Mouse (Mus musculus): ENCODE measurements at regions not wholly inside any gene's neighbourhood (a gene's known extent, or its start where the extent isn't known, plus 50 kb on each side); places are given as distances from the start of the nearest gene placed in this dataset.
A peak's percentile ranks its signal among the peaks of the same experiment; 100 is the strongest.

- ATAC-seq (ENCODE audit: low FRiP score), result no peak
- Histone ChIP-seq H3K4me3 (no peak overlapping the region), H3K4me2 (replicated peaks) (no peak overlapping the region), H3K27me3 (no peaks in the 10 kb centered on the region), H3K9me3 (replicated peaks) (no peaks in the 10 kb centered on the region), H3K36me3 (no peaks in the 10 kb centered on the region), H3K9ac (no peak overlapping the region), H3K4me1 (no peaks in the 10 kb centered on the region), H3K27ac (no peak overlapping the region)
- WGBS, result 88% methylated on average over 4 of the region's 4 CpGs
These were observed 1037.3 kb downstream of the Fam181b start for GRCm38 (mm10) chr7:94116899-94117521.

DNA sequence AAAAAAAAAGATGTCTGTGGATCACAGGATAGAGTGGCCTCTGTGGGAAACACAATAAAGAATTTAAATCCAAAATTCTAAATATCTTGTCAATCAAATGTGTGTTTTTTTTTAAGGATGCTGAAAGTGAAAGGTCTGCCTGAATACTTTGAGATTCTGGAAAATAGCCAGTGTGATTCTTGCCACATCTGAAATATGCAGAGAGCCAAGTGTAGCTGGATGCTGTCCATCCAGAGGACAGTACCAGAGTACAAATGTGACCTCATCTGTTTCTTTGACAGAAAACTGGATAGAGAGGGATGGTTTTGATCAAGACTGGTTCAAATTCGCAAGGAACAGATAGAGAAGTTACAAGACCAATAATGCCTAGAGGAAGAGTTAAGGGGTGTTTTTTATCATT lies 1044.1 kb downstream of the Fam181b start:
- Histone ChIP-seq H3K9ac (no peak overlapping the region), H3K27ac (no peak overlapping the region), H3K4me2 (replicated peaks) (no peak overlapping the region), H3K9me3 (replicated peaks) (no peaks in the 10 kb centered on the region), H3K27me3 (no peaks in the 10 kb centered on the region), H3K4me3 (no peak overlapping the region), H3K4me1 (no peaks in the 10 kb centered on the region), H3K36me3 (no peaks in the 10 kb centered on the region)
- WGBS, result 92% methylated on average over 1 of the region's 1 CpGs
- no peak for ATAC-seq (ENCODE audit: low FRiP score)

- H3K36me3 ChIP-seq, result no peaks in the 10 kb centered on the region
- no peaks in the 10 kb centered on the region for H3K4me1 ChIP-seq
- H3K27ac ChIP-seq, result no peak overlapping the region
- no peak overlapping the region for H3K9ac ChIP-seq
- H3K9me3 ChIP-seq (replicated peaks), result no peaks in the 10 kb centered on the region
- no peak for ATAC-seq (ENCODE audit: low FRiP score)
- H3K27me3 ChIP-seq, result no peaks in the 10 kb centered on the region
- no peak overlapping the region for H3K4me3 ChIP-seq
- H3K4me2 ChIP-seq (replicated peaks), result no peak overlapping the region
These were observed 1074.6 kb downstream of the Fam181b start for GRCm38 (mm10) chr7:94154221-94154620.

GRCm38 (mm10) chr7:94155458-94155857 lies 1075.8 kb downstream of the Fam181b start:
- Histone ChIP-seq H3K9me3 (replicated peaks) (no peaks in the 10 kb centered on the region), H3K4me1 (no peaks in the 10 kb centered on the region), H3K9ac (no peak overlapping the region), H3K36me3 (no peaks in the 10 kb centered on the region), H3K4me2 (replicated peaks) (no peak overlapping the region), H3K4me3 (no peak overlapping the region), H3K27ac (no peak overlapping the region), H3K27me3 (no peaks in the 10 kb centered on the region)
- ATAC-seq (ENCODE audit: low FRiP score), result no peak
- 79% methylated on average over 1 of the region's 1 CpGs for WGBS

- Histone ChIP-seq H3K4me3 (no peak overlapping the region), H3K4me1 (no peaks in the 10 kb centered on the region), H3K36me3 (no peaks in the 10 kb centered on the region), H3K9ac (no peak overlapping the region), H3K27me3 (no peaks in the 10 kb centered on the region), H3K9me3 (replicated peaks) (no peaks in the 10 kb centered on the region), H3K27ac (no peak overlapping the region), H3K4me2 (replicated peaks) (no peak overlapping the region)
- WGBS, result 78% methylated on average over 2 of the region's 2 CpGs
- ATAC-seq (ENCODE audit: low FRiP score), result no peak
These were observed 1100.4 kb downstream of the Fam181b start for GRCm38 (mm10) chr7:94180027-94180426.

GRCm38 (mm10) chr7:94212341-94212740 lies 1132.7 kb downstream of the Fam181b start:
- Histone ChIP-seq H3K27ac (no peak overlapping the region), H3K4me2 (replicated peaks) (no peak overlapping the region), H3K4me1 (no peaks in the 10 kb centered on the region), H3K4me3 (no peak overlapping the region), H3K9me3 (replicated peaks) (no peaks in the 10 kb centered on the region), H3K27me3 (no peaks in the 10 kb centered on the region), H3K36me3 (no peaks in the 10 kb centered on the region), H3K9ac (no peak overlapping the region)
- 88% methylated on average over 1 of the region's 1 CpGs for WGBS
- ATAC-seq (ENCODE audit: low FRiP score), result no peak

DNA sequence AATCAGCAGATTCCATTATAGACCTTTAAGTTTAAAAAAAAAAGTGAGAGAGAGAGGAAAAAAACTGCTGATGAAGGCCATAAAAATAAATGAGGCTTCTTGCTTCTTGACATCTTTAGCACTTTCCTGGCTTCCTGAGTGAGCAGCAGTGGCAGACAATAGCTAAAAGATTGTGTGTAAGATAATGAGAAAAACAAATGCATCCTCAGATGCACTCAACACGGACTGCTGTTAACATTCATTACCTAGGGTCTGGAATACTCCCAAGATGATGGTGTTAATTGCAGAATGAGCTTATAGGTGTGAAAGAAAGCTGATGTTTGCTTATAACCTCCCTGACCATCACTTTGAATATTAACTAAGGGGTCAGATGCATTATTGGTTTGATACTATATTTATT lies 1147.8 kb downstream of the Fam181b start:
- Histone ChIP-seq H3K4me2 (replicated peaks) (no peak overlapping the region), H3K27me3 (no peaks in the 10 kb centered on the region), H3K36me3 (no peaks in the 10 kb centered on the region), H3K27ac (no peak overlapping the region), H3K4me3 (no peak overlapping the region), H3K9ac (no peak overlapping the region), H3K4me1 (no peaks in the 10 kb centered on the region), H3K9me3 (replicated peaks) (no peaks in the 10 kb centered on the region)
- no peak for ATAC-seq (ENCODE audit: low FRiP score)
- 54% methylated on average over 1 of the region's 1 CpGs for WGBS

DNA sequence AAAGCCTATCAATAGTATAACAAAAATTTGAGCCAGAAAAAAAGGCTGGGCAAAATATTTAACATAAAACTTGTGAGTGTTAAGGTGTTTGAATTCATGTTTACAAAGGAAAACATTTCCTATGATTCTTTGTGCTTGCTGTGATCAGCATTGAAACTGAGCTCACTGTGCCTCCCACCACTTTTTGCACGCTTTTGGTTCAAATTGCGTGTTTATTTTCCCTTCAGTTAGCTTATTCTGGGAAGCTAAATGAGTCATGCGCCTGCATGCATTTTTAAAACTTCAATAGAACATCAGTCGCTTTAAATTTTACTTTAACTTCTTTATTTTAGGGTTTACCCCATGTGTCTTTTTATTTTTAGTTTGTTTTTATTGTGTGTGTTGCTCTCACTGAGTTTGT lies 1154.0 kb downstream of the Fam181b start:
- Histone ChIP-seq H3K9ac (no peak overlapping the region), H3K4me3 (no peak overlapping the region), H3K4me2 (replicated peaks) (no peak overlapping the region), H3K27ac (no peak overlapping the region), H3K9me3 (replicated peaks) (no peaks in the 10 kb centered on the region), H3K27me3 (no peaks in the 10 kb centered on the region), H3K4me1 (no peaks in the 10 kb centered on the region), H3K36me3 (no peaks in the 10 kb centered on the region)
- ATAC-seq (ENCODE audit: low FRiP score), result no peak
- 91% methylated on average over 4 of the region's 4 CpGs for WGBS

DNA sequence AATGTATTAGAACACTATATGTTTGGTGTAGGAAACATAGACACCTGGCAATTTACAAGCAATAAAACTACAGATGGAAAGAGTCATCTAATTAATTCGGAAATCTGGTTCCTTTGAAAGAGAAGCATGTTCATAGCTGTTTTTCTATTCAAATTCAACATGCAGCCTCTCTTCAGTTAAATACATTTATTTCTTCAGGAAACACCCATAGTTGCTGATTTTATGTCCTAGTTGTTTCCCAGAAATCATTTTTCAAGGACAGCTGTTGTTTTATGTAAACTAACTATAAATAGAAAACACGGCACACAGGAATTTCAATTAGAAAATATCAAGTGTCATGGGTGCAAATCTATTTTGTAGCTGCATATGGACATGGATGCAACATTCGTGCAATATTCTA lies 1169.8 kb downstream of the Fam181b start:
- Histone ChIP-seq H3K4me1 (no peaks in the 10 kb centered on the region), H3K4me3 (no peak overlapping the region), H3K27ac (no peak overlapping the region), H3K4me2 (replicated peaks) (no peak overlapping the region), H3K9ac (no peak overlapping the region), H3K36me3 (no peaks in the 10 kb centered on the region), H3K9me3 (replicated peaks) (no peaks in the 10 kb centered on the region), H3K27me3 (no peaks in the 10 kb centered on the region)
- ATAC-seq (ENCODE audit: low FRiP score), result no peak
- WGBS, result 88% methylated on average over 3 of the region's 3 CpGs

DNA sequence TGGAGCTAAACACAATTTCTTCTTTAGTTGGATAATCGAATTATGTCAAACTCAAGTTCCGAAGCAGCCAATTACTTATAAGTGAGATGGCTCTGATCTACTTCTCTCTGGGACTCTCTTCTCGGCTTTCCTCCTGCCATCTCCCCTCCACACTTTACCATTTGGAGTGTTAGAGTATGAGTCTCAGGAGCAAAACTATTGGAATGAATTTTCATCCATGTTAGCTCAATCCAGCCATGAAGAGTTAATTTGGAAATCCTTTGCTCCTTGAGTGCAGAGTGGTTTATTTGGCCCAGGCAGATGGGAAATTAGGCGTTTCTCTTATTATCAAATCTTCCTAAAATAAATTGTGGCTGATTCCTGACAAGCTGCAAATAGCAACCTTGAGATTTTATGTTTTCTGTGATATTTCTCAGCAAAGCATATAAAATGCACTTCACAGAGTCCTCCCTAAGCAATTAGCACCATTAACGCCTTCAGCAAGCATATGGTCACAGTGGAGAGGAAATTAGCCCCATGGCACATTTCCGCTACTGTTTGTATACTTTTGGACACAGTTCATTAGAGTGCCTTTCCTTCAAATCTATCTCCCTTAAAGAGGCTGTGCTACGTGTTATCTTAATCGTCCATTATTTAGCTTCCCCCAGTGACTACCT lies 1189.1 kb downstream of the Fam181b start:
- Histone ChIP-seq H3K4me3 (no peak overlapping the region), H3K9me3 (replicated peaks) (no peaks in the 10 kb centered on the region), H3K27ac (no peak overlapping the region), H3K36me3 (no peaks in the 10 kb centered on the region), H3K4me2 (replicated peaks) (no peak overlapping the region), H3K4me1 (no peaks in the 10 kb centered on the region), H3K27me3 (no peaks in the 10 kb centered on the region), H3K9ac (no peak overlapping the region)
- WGBS, result 75% methylated on average over 8 of the region's 8 CpGs
- ATAC-seq (ENCODE audit: low FRiP score), result no peak

DNA sequence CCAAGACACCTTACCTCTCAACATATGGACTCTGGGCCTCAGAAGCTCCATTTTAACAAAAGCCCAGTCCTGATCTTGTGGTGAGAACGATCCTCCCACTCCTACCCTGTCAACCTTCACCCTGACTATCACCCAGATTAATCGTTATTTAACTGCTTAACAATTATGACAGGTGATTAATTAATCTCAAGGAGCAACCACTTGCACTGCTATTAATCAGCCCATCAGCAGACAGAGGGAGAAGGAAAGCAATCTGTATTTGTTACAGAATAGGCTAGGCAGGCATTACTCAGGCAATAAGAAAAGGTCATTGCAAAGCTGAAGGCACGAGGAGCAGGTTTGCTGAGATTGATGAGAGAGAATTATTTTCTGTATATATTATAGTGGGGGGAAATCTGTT lies 1201.9 kb downstream of the Fam181b start:
- H3K4me3 ChIP-seq, result no peak overlapping the region
- no peak overlapping the region for H3K4me2 ChIP-seq (replicated peaks)
- WGBS, result 60% methylated on average over 3 of the region's 3 CpGs
- H3K27ac ChIP-seq, result peak overlapping the region; percentile 18
- H3K36me3 ChIP-seq, result no peaks in the 10 kb centered on the region
- H3K9ac ChIP-seq, result no peak overlapping the region
- H3K9me3 ChIP-seq (replicated peaks), result no peaks in the 10 kb centered on the region
- H3K4me1 ChIP-seq, result no peaks in the 10 kb centered on the region
- peak; percentile 77; the same call in 1 of the 2 replicates for ATAC-seq (ENCODE audit: low FRiP score)
- no peaks in the 10 kb centered on the region for H3K27me3 ChIP-seq

- peak; percentile 71; the same call in 1 of the 2 replicates for ATAC-seq (ENCODE audit: low FRiP score)
- Histone ChIP-seq H3K4me3 (no peak overlapping the region), H3K9ac (no peak overlapping the region), H3K27ac (no peak overlapping the region), H3K4me1 (no peaks in the 10 kb centered on the region), H3K4me2 (replicated peaks) (no peak overlapping the region), H3K9me3 (replicated peaks) (no peaks in the 10 kb centered on the region), H3K36me3 (no peaks in the 10 kb centered on the region), H3K27me3 (no peaks in the 10 kb centered on the region)
- 83% methylated on average over 5 of the region's 5 CpGs for WGBS
These were observed 1202.3 kb downstream of the Fam181b start for GRCm38 (mm10) chr7:94282010-94282409.

DNA sequence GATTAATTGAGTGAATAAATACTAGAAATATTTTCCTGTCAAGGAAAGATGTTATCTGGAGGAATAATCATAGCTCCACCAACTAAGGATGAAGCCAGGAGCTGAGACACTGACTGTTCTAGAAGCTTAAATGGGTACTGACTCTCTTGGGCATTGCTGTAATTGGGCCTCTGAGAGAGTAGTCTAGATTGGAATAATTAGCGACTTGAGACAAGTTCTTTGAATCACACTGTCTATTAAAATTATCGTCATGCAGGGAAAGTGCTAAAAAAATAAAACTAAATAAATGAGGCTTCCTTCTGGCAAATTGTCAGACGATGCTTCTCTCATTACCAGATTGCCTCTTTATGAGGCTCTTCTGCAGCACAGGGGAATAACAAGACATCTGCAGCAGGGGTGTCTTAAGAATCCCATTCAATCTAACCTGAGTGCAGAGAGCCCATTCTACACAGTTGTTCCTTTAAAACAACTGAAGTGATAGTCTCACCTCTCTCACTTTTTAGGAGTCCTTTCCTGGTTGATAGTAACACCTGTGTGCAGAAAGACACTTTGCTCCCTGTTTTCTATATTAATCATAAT lies 1203.5 kb downstream of the Fam181b start:
- Histone ChIP-seq H3K9me3 (replicated peaks) (no peaks in the 10 kb centered on the region), H3K36me3 (no peaks in the 10 kb centered on the region), H3K4me2 (replicated peaks) (no peak overlapping the region), H3K27ac (no peak overlapping the region), H3K9ac (no peak overlapping the region), H3K4me3 (no peak overlapping the region), H3K4me1 (no peaks in the 10 kb centered on the region), H3K27me3 (no peaks in the 10 kb centered on the region)
- 60% methylated on average over 3 of the region's 3 CpGs for WGBS
- ATAC-seq (ENCODE audit: low FRiP score), result no peak
